Mouse (Mus musculus) stomach, postnatal 0 days (tissue): ENCODE data around the gene Gm3404. TPM values are rescaled to one million over a fixed set of nuclear protein-coding genes. Genes with fewer than 3 reads are reported as not detected.
"Not testable (repeated sequence)": the region's sequence is repeated elsewhere in the genome, so short reads cannot be mapped to it uniquely, and the experiment has no call there.

Source experiments
- ATAC-seq: fragments of 200-750 bp; cut with Nextera tagmentation; 2 replicates; pipeline ENCODE4 v1.8.0; 2017; ENCODE audit not compliant: low FRiP score, low TSS enrichment
- DNase-seq: peaks from one replicate; pipeline ENCODE4 v3.0.0-alpha.2; 2016; ENCODE audit warnings: low spot score
- H3K27ac ChIP-seq: fragments of 300-500 bp; sonication (generic); replicated peaks from 2 replicates; pipeline ENCODE4 v1.5.1; 2014; ENCODE audit warnings: mild to moderate bottlenecking, control low read depth
- H3K27me3 ChIP-seq: fragments of 300-500 bp; sonication (generic); 2 replicates; pipeline ENCODE4 v1.6.1; 2014; ENCODE audit warnings: low read length; ENCODE audit not compliant: control insufficient read depth, insufficient read depth
- H3K36me3 ChIP-seq: fragments of 300-500 bp; sonication (generic); 2 replicates; pipeline ENCODE4 v1.6.1; 2014; ENCODE audit warnings: low read length, mixed read lengths; ENCODE audit not compliant: control insufficient read depth, insufficient read depth
- H3K4me1 ChIP-seq: fragments of 300-500 bp; sonication (generic); replicated peaks from 2 replicates; pipeline ENCODE4 v1.6.1; 2014; ENCODE audit warnings: antibody characterized with exemption; ENCODE audit not compliant: control insufficient read depth, insufficient read depth
- H3K4me2 ChIP-seq: fragments of 300-500 bp; sonication (generic); replicated peaks from 2 replicates; pipeline ENCODE4 v1.6.1; 2014; ENCODE audit warnings: low read depth, mild to moderate bottlenecking, control low read depth, moderate library complexity
- H3K4me3 ChIP-seq: fragments of 300-500 bp; sonication (generic); 2 replicates; pipeline ENCODE4 v1.5.1; 2014; ENCODE audit warnings: low read depth, low read length, control low read depth
- H3K9ac ChIP-seq: fragments of 300-500 bp; sonication (generic); 2 replicates; pipeline ENCODE4 v1.6.1; 2014; ENCODE audit warnings: mild to moderate bottlenecking, low read length, control low read depth, mixed read lengths
- H3K9me3 ChIP-seq: fragments of 300-500 bp; sonication (generic); 2 replicates; pipeline ENCODE4 v1.6.1; 2016; ENCODE audit warnings: low read length; ENCODE audit not compliant: control insufficient read depth
- CTCF ChIP-seq: IDR thresholded peaks from 2 replicates; pipeline ENCODE4 v1.5.1; 2016; ENCODE audit warnings: antibody characterized with exemption, low read depth, mild to moderate bottlenecking, moderate library complexity
- WGBS: fragments of 180-500 bp; shearing (Covaris S2); extraction: QIAGEN DNeasy Blood & Tissue Kit; methylation state at CpG from one replicate; pipeline ENCODE4 v1.1.7; 2014; 5-methylcytosine and 5-hydroxymethylcytosine counted together
- polyA plus RNA-seq: library from polyadenylated mRNA; unstranded; fragments of >200 nt; fragmentation: Nextera tagmentation; extraction: Ambion mirVana; gene quantifications from 2 replicates; pipeline ENCODE4 v1.2.1, GENCODE M21; 2015

Gm3404 gene
- not detected in 2 replicates for polyA plus RNA-seq

DNA sequence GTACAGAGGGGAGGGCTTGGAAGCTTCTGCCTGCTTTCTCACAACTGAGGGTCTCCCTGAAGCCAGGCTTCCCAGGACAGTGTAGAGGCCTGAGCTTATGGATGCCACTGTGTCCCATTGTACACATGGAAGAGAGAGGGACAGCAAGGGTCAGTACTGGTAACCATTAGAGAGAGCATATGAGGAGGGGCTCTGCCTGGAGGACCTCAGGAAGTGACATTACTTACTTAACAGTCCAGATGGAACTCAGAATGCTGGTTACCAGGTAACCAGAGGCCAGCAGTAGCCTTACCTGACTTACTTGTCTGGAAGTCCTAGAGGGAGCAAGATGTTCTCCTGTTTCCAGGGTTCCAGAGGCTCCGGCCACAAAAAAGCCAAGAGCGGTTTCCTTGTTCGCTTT is at the start of gene Gm3404:
Gene Gm3404 (plus strand): TSS at position 301 of the 400 bp plus-strand sequence.
- not testable (repeated sequence) for H3K27ac ChIP-seq, H3K4me2 ChIP-seq, H3K4me1 ChIP-seq, H3K9me3 ChIP-seq, H3K36me3 ChIP-seq, DNase-seq, H3K4me3 ChIP-seq, H3K9ac ChIP-seq, H3K27me3 ChIP-seq, ATAC-seq
- WGBS = 100% methylated on average over 2 of the region's 3 CpGs

GRCm38 (mm10) chr5:146479564-146479963 is 46.0 kb upstream of the Gm3404 start:
- 9% methylated on average over 4 of the region's 4 CpGs for WGBS
- not testable (repeated sequence) for H3K4me2 ChIP-seq, H3K4me3 ChIP-seq, H3K4me1 ChIP-seq, H3K36me3 ChIP-seq, ATAC-seq, DNase-seq, H3K9ac ChIP-seq, H3K9me3 ChIP-seq, H3K27ac ChIP-seq, H3K27me3 ChIP-seq
- peak; percentile 71 for TF ChIP-seq CTCF

- not testable (repeated sequence) for H3K4me2 ChIP-seq, H3K4me1 ChIP-seq, H3K4me3 ChIP-seq, H3K27me3 ChIP-seq, H3K9me3 ChIP-seq, H3K36me3 ChIP-seq, ATAC-seq, DNase-seq, H3K9ac ChIP-seq, H3K27ac ChIP-seq
- WGBS = 86% methylated on average over 1 of the region's 3 CpGs
Observed at GRCm38 (mm10) chr5:146481665-146482064, 43.9 kb upstream of the Gm3404 start, which contains the start of gene Gm6408. Gm6408 (plus strand) TSS chr5:146481965.

- not testable (repeated sequence) for H3K9ac ChIP-seq, H3K4me3 ChIP-seq, DNase-seq, H3K27me3 ChIP-seq, H3K4me1 ChIP-seq, H3K4me2 ChIP-seq, H3K27ac ChIP-seq, H3K9me3 ChIP-seq, ATAC-seq, H3K36me3 ChIP-seq
- 10% methylated on average over 3 of the region's 4 CpGs for whole genome bisulfite sequencing
- peak; percentile 57 for TF ChIP-seq CTCF
Observed at GRCm38 (mm10) chr5:146488959-146489358, 36.6 kb upstream of the Gm3404 start.

- no CpG with 5 or more reads among the region's 5 CpGs for WGBS
Observed at GRCm38 (mm10) chr5:146491063-146491462, 34.5 kb upstream of the Gm3404 start, which contains the start of gene Gm6370. Gm6370 (plus strand) TSS chr5:146491363.

GRCm38 (mm10) chr5:146502099-146502498 is 23.5 kb upstream of the Gm3404 start, which contains the start of gene 4930449I24Rik:
4930449I24Rik (plus strand) TSS chr5:146502399.
- H3K4me2 ChIP-seq, H3K27me3 ChIP-seq, H3K27ac ChIP-seq, H3K4me1 ChIP-seq, H3K36me3 ChIP-seq, H3K9ac ChIP-seq, DNase-seq, ATAC-seq, H3K4me3 ChIP-seq, H3K9me3 ChIP-seq: not testable (repeated sequence)
- no CpG with 5 or more reads among the region's 5 CpGs for WGBS

More at GRCm38 (mm10) chr5:146491063-146491462, 34.5 kb upstream of the Gm3404 start, which contains the start of gene Gm6370:
- not testable (repeated sequence) for H3K4me1 ChIP-seq, H3K27me3 ChIP-seq, H3K4me3 ChIP-seq, H3K9ac ChIP-seq, ATAC-seq, H3K4me2 ChIP-seq, DNase-seq, H3K36me3 ChIP-seq, H3K9me3 ChIP-seq, H3K27ac ChIP-seq

DNA sequence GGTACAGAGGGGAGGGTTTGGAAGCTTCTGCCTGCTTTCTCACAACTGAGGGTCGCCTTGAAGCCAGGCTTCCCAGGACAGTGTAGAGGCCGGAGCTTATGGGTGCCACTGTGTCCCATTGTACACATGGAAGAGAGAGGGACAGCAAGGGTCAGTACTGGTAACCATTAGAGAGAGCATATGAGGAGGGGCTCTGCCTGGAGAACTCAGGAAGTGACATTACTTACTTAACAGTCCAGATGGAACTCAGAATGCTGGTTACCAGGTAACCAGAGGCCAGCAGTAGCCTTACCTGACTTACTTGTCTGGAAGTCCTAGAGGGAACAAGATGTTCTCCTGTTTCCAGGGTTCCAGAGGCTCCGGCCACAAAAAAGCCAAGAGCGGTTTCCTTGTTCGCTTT is 11.8 kb upstream of the Gm3404 start, which contains the start of gene Gm3402:
Gene Gm3402 (plus strand): TSS at position 301 of the 400 bp plus-strand sequence.
- not testable (repeated sequence) for H3K27ac ChIP-seq, ATAC-seq, H3K4me2 ChIP-seq, H3K4me1 ChIP-seq, H3K9ac ChIP-seq, DNase-seq, H3K27me3 ChIP-seq, H3K36me3 ChIP-seq, H3K4me3 ChIP-seq, H3K9me3 ChIP-seq
- no CpG with 5 or more reads among the region's 5 CpGs for WGBS

GRCm38 (mm10) chr5:146537347-146537746 is 11.7 kb downstream of the Gm3404 start, which contains the start of gene Gm3409:
Gm3409 (plus strand) TSS chr5:146537647.
- not testable (repeated sequence) for DNase-seq, H3K9ac ChIP-seq, H3K4me1 ChIP-seq, H3K27me3 ChIP-seq, H3K27ac ChIP-seq, ATAC-seq, H3K36me3 ChIP-seq, H3K4me2 ChIP-seq, H3K4me3 ChIP-seq, H3K9me3 ChIP-seq
- 88% methylated on average over 2 of the region's 3 CpGs for WGBS

GRCm38 (mm10) chr5:146555836-146556235 is 30.2 kb downstream of the Gm3404 start, which contains the start of gene Gm3415:
Gm3415 (plus strand) TSS chr5:146556136.
- H3K9me3 ChIP-seq, H3K4me2 ChIP-seq, ATAC-seq: not testable (repeated sequence)

More at GRCm38 (mm10) chr5:146555836-146556235, 30.2 kb downstream of the Gm3404 start, which contains the start of gene Gm3415:
- not testable (repeated sequence) for DNase-seq, H3K36me3 ChIP-seq, H3K27me3 ChIP-seq, H3K4me3 ChIP-seq, H3K27ac ChIP-seq, H3K9ac ChIP-seq, H3K4me1 ChIP-seq
- WGBS = no CpG with 5 or more reads among the region's 3 CpGs
